Mouse (Mus musculus): Measurements from ENCODE around the gene Acsl1.

- no peak for TF ChIP-seq CTCF (IDR thresholded peaks at IDR 0.05; ENCODE audit: extremely low read depth, insufficient read depth, insufficient read length, insufficient replicate concordance)
- TF ChIP-seq POLR2A (IDR thresholded peaks at IDR 0.05; ENCODE audit: low read depth, low read length) = no peak
Measured at GRCm38 (mm10) chr8:46475942-46476341, 5.1 kb downstream of the Acsl1 start.

Measured in spleen, adult 2 months (tissue).